Mouse (Mus musculus) C2C12 (cell line): Measurements from ENCODE around the gene Otud6a.

Source experiments
- CTCF ChIP-seq: IDR thresholded peaks from one replicate; pipeline ENCODE4 v1.5.1; 2011; ENCODE audit not compliant: control insufficient read depth, insufficient read depth, insufficient read length
- FOSL1 ChIP-seq: IDR thresholded peaks from one replicate; pipeline ENCODE4 v1.8.0; 2011; ENCODE audit warnings: mild to moderate bottlenecking, low read length; ENCODE audit not compliant: poor library complexity, insufficient read depth, severe bottlenecking
- MAX ChIP-seq: IDR thresholded peaks from one replicate; pipeline ENCODE4 v1.6.1; 2011; ENCODE audit warnings: mild to moderate bottlenecking, control low read depth
- MYOD1 ChIP-seq: IDR thresholded peaks from one replicate; pipeline ENCODE4 v1.6.1; 2011; ENCODE audit warnings: low read depth; ENCODE audit not compliant: control insufficient read depth, insufficient read length
- MYOG ChIP-seq: IDR thresholded peaks from one replicate; pipeline ENCODE4 v1.6.1; 2011; ENCODE audit not compliant: control insufficient read depth, insufficient read length; ENCODE audit errors: extremely low read depth
- USF1 ChIP-seq: IDR thresholded peaks from one replicate; pipeline ENCODE4 v1.6.1; 2011; ENCODE audit warnings: low read depth, mild to moderate bottlenecking, control low read depth, moderate library complexity

GRCm38 (mm10) chrX:100443532-100443931 lies 14.7 kb downstream of the Otud6a start:
- TF ChIP-seq CTCF (no peak), USF1 (no peak), MYOD1 (no peak), MAX (no peak), MYOG (no peak), FOSL1 (no peak)
